Mouse (Mus musculus): Measurements from ENCODE around the gene 1700020N01Rik. TPM values are rescaled to one million over a fixed set of nuclear protein-coding genes. Genes with fewer than 3 reads are reported as not detected.

1700020N01Rik gene
- polyA plus RNA-seq, 1 experiment, result not detected

- 92% methylated on average over 4 of the region's 4 CpGs for WGBS
- no peak for DNase-seq (ENCODE audit: low read depth, low spot score)
Measured at GRCm38 (mm10) chr10:21588007-21588852, 4.7 kb upstream of the 1700020N01Rik start.

- no peak for DNase-seq (ENCODE audit: low read depth, low spot score)
- 25% methylated on average over 5 of the region's 5 CpGs for WGBS
Measured at GRCm38 (mm10) chr10:21600931-21601330, 8.0 kb downstream of the 1700020N01Rik start.

GRCm38 (mm10) chr10:21604476-21604875, 11.5 kb downstream of the 1700020N01Rik start:
- DNase-seq (ENCODE audit: low read depth, low spot score), result no peak
- WGBS, result 88% methylated on average over 8 of the region's 8 CpGs

GRCm38 (mm10) chr10:21605011-21605571, 12.1 kb downstream of the 1700020N01Rik start:
- WGBS, result 9% methylated on average over 4 of the region's 4 CpGs
- no peak for DNase-seq (ENCODE audit: low read depth, low spot score)

- no peak for DNase-seq (ENCODE audit: low read depth, low spot score)
- WGBS, result 78% methylated on average over 5 of the region's 5 CpGs
Measured at GRCm38 (mm10) chr10:21605601-21606000, 12.7 kb downstream of the 1700020N01Rik start.

GRCm38 (mm10) chr10:21606931-21607330, 14.0 kb downstream of the 1700020N01Rik start:
- no peak for DNase-seq (ENCODE audit: low read depth, low spot score)
- WGBS, result 40% methylated on average over 5 of the region's 5 CpGs

GRCm38 (mm10) chr10:21609583-21609982, 16.6 kb downstream of the 1700020N01Rik start:
- 12% methylated on average over 2 of the region's 2 CpGs for WGBS
- peak; percentile 76 for DNase-seq (ENCODE audit: low read depth, low spot score)

GRCm38 (mm10) chr10:21613021-21613860, 20.3 kb downstream of the 1700020N01Rik start:
- no peak for DNase-seq (ENCODE audit: low read depth, low spot score)
- 36% methylated on average over 4 of the region's 4 CpGs for WGBS

GRCm38 (mm10) chr10:21614520-21614919, 21.6 kb downstream of the 1700020N01Rik start:
- no peak for DNase-seq (ENCODE audit: low read depth, low spot score)
- 70% methylated on average over 1 of the region's 1 CpGs for WGBS

- DNase-seq (ENCODE audit: low read depth, low spot score), result no peak
- WGBS, result 69% methylated on average over 5 of the region's 5 CpGs
Measured at GRCm38 (mm10) chr10:21618745-21619508, 26.0 kb downstream of the 1700020N01Rik start.

- DNase-seq (ENCODE audit: low read depth, low spot score), result no peak
- 91% methylated on average over 7 of the region's 7 CpGs for WGBS
Measured at GRCm38 (mm10) chr10:21622065-21622464, 29.1 kb downstream of the 1700020N01Rik start.

GRCm38 (mm10) chr10:21628555-21628954, 35.6 kb downstream of the 1700020N01Rik start:
- 64% methylated on average over 5 of the region's 5 CpGs for WGBS
- DNase-seq (ENCODE audit: low read depth, low spot score), result no peak

- WGBS, result 89% methylated on average over 10 of the region's 10 CpGs
- DNase-seq (ENCODE audit: low read depth, low spot score), result no peak
Measured at GRCm38 (mm10) chr10:21629031-21629740, 36.2 kb downstream of the 1700020N01Rik start.

- whole genome bisulfite sequencing, result 80% methylated on average over 1 of the region's 1 CpGs
Measured at GRCm38 (mm10) chr10:21631481-21631880, 38.5 kb downstream of the 1700020N01Rik start.

GRCm38 (mm10) chr10:21632687-21633086, 39.7 kb downstream of the 1700020N01Rik start:
- WGBS, result 82% methylated on average over 5 of the region's 5 CpGs
- DNase-seq (ENCODE audit: low read depth, low spot score), result no peak

More at GRCm38 (mm10) chr10:21631481-21631880, 38.5 kb downstream of the 1700020N01Rik start:
- DNase-seq (ENCODE audit: low read depth, low spot score), result no peak

- DNase-seq (ENCODE audit: low read depth, low spot score), result no peak
- WGBS, result 90% methylated on average over 4 of the region's 4 CpGs
Measured at GRCm38 (mm10) chr10:21635988-21636710, 43.2 kb downstream of the 1700020N01Rik start.

GRCm38 (mm10) chr10:21636711-21637081, 43.8 kb downstream of the 1700020N01Rik start:
- WGBS, result 58% methylated on average over 6 of the region's 6 CpGs
- DNase-seq (ENCODE audit: low read depth, low spot score), result no peak

- WGBS, result 79% methylated on average over 4 of the region's 4 CpGs
- DNase-seq (ENCODE audit: low read depth, low spot score), result no peak
Measured at GRCm38 (mm10) chr10:21651388-21651787, 58.4 kb downstream of the 1700020N01Rik start.
